8 mouse cellular contexts compared by ENCODE assay signal in the genomic region with DNA sequence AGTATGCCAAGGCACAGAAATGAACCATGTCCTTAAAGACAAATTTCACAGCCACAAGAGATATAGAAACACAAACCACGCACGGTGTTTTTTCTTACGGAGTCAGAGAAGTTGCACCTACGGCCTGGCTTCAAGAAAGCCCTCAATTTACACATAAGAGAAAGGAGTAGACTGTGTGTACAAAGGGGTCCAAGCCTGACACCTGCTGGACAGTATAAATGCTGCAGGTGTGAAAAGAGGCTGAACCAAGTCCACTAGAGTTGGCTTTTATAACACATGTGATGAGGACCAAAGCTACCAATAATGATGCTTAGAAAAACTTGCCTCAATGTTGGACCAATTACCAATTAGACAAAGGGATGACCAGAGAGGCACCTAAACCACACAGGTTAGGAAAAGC. TPM values are rescaled to one million over a fixed set of nuclear protein-coding genes. Genes with fewer than 3 reads are reported as not detected.
DNase-seq lines count a peak whose midpoint lies in the region; ATAC-seq lines count a peak whose summit lies in the region.

No protein-coding gene starts in this region.

- no peak overlapping the region for H3K4me3 ChIP-seq in forebrain, embryonic 14.5 days (ENCODE audit: low read depth, low read length)
- no peak overlapping the region for H3K4me3 ChIP-seq in kidney, embryonic 14.5 days (ENCODE audit: low read length)
- no peak overlapping the region for H3K4me3 ChIP-seq in liver, embryonic 13.5 days (replicated peaks)
- no peak overlapping the region for H3K4me3 ChIP-seq in neural tube, embryonic 13.5 days

- H3K27me3 ChIP-seq in forebrain, embryonic 14.5 days (replicated peaks; ENCODE audit: control insufficient read depth, insufficient read depth, low read length), result no peaks in the 10 kb centered on the region
- no peaks in the 10 kb centered on the region for H3K27me3 ChIP-seq in kidney, embryonic 14.5 days (ENCODE audit: control insufficient read depth, insufficient read depth, low read length)
- H3K27me3 ChIP-seq in liver, embryonic 13.5 days, result no peaks in the 10 kb centered on the region
- H3K27me3 ChIP-seq in neural tube, embryonic 13.5 days, result no peaks in the 10 kb centered on the region

- H3K4me1 ChIP-seq in forebrain, embryonic 14.5 days (ENCODE audit: control insufficient read depth, insufficient read depth, low read length), result peaks cover 14% of the 10 kb centered on the region
- H3K4me1 ChIP-seq in kidney, embryonic 14.5 days (ENCODE audit: control insufficient read depth, insufficient read depth, low read length), result peaks cover 6% of the 10 kb centered on the region; the same call in 1 of the 2 replicates
- H3K4me1 ChIP-seq in liver, embryonic 13.5 days (replicated peaks), result peaks cover 25% of the 10 kb centered on the region
- peaks cover 41% of the 10 kb centered on the region for H3K4me1 ChIP-seq in neural tube, embryonic 13.5 days (replicated peaks)

- H3K4me2 ChIP-seq in forebrain, embryonic 14.5 days (ENCODE audit: low read length), result peak overlapping the region; percentile 5; the same call in 1 of the 2 replicates
- H3K4me2 ChIP-seq in kidney, embryonic 14.5 days (replicated peaks; ENCODE audit: low read depth, low read length), result no peak overlapping the region
- no peak overlapping the region for H3K4me2 ChIP-seq in liver, embryonic 13.5 days
- peak overlapping the region; percentile 71 for H3K4me2 ChIP-seq in neural tube, embryonic 13.5 days

- peaks cover 28% of the 10 kb centered on the region for H3K36me3 ChIP-seq in forebrain, embryonic 14.5 days (ENCODE audit: control insufficient read depth, insufficient read depth, low read length)
- peaks cover 18% of the 10 kb centered on the region; the same call in 1 of the 2 replicates for H3K36me3 ChIP-seq in kidney, embryonic 14.5 days (ENCODE audit: control insufficient read depth, insufficient read depth, low read length)
- peaks cover 23% of the 10 kb centered on the region for H3K36me3 ChIP-seq in liver, embryonic 13.5 days
- H3K36me3 ChIP-seq in neural tube, embryonic 13.5 days, result peaks cover 22% of the 10 kb centered on the region

- H3K9me3 ChIP-seq in forebrain, embryonic 14.5 days (replicated peaks; ENCODE audit: control insufficient read depth, low read length), result no peaks in the 10 kb centered on the region
- no peaks in the 10 kb centered on the region for H3K9me3 ChIP-seq in kidney, embryonic 14.5 days (ENCODE audit: control insufficient read depth, low read length)
- H3K9me3 ChIP-seq in liver, embryonic 13.5 days (replicated peaks), result no peaks in the 10 kb centered on the region
- no peaks in the 10 kb centered on the region for H3K9me3 ChIP-seq in neural tube, embryonic 13.5 days

- H3K27ac ChIP-seq in forebrain, embryonic 14.5 days (ENCODE audit: low read depth, low read length), result no peak overlapping the region
- H3K27ac ChIP-seq in kidney, embryonic 14.5 days (ENCODE audit: low read depth, low read length), result no peak overlapping the region
- no peak overlapping the region for H3K27ac ChIP-seq in liver, embryonic 13.5 days
- no peak overlapping the region for H3K27ac ChIP-seq in neural tube, embryonic 13.5 days (replicated peaks)

- H3K9ac ChIP-seq in forebrain, embryonic 14.5 days (ENCODE audit: low read length), result no peak overlapping the region
- H3K9ac ChIP-seq in kidney, embryonic 14.5 days (ENCODE audit: low read depth, low read length), result no peak overlapping the region
- no peak overlapping the region for H3K9ac ChIP-seq in liver, embryonic 13.5 days
- H3K9ac ChIP-seq in neural tube, embryonic 13.5 days, result peak overlapping the region; percentile 45; the same call in 1 of the 2 replicates

- peak; percentile 21; the same call in 1 of the 2 replicates for ATAC-seq in forebrain, embryonic 14.5 days
- 0 out of 2 replicates have a peak, but pooled peaks have one; percentile 44 for ATAC-seq in kidney, embryonic 14.5 days (ENCODE audit: low FRiP score, low TSS enrichment)
- no peak for ATAC-seq in liver, embryonic 13.5 days (ENCODE audit: low read depth)
- 0 out of 2 replicates have a peak, but pooled peaks have one; percentile 29 for ATAC-seq in neural tube, embryonic 13.5 days (ENCODE audit: low read depth)

- WGBS in forebrain, embryonic 14.5 days, result 41% methylated on average over 4 of the region's 4 CpGs
- WGBS in kidney, embryonic 14.5 days, result 48% methylated on average over 4 of the region's 4 CpGs
- 52% methylated on average over 4 of the region's 4 CpGs for WGBS in liver, embryonic 13.5 days (ENCODE audit: insufficient replicate concordance)
- WGBS in neural tube, embryonic 13.5 days, result 54% methylated on average over 4 of the region's 4 CpGs

- DNase-seq in urinary bladder, postnatal 25 days (ENCODE audit: low spot score), result peak; percentile 27
- DNase-seq in urinary bladder, adult 2 months (ENCODE audit: low spot score), result no peak
- DNase-seq in c-Kit-positive CD71-positive TER-119-positive erythroid progenitor cells, embryonic 14.5 days (ENCODE audit: low spot score), result peak; percentile 72
- peak; percentile 80 for DNase-seq in forebrain, embryonic 14.5 days (ENCODE audit: low spot score)
- peak; percentile 39 for DNase-seq in liver, embryonic 13.5 days
- DNase-seq in thymus, postnatal 14 days, result peak; percentile 71

RNA-seq across cellular contexts. Expression of a gene that starts 2.9 kb away (rescaled TPM):
- polyA plus RNA-seq in urinary bladder, adult 2 months (2012; rRNA removed), result 7.1 and 8.4 TPM in 2 replicates
- 36.6 and 39.4 TPM in 2 replicates for polyA plus RNA-seq in forebrain, embryonic 14.5 days (2014; fragmentation: Nextera tagmentation; extraction: Ambion mirVana)
- polyA plus RNA-seq in kidney, embryonic 14.5 days (2014; fragmentation: Nextera tagmentation; extraction: Ambion mirVana), result 20.2 and 36.0 TPM in 2 replicates
- polyA plus RNA-seq in liver, embryonic 13.5 days (2015; fragmentation: Nextera tagmentation; extraction: Ambion mirVana), result 12.8 and 13.3 TPM in 2 replicates
- 40.6 and 42.3 TPM in 2 replicates for polyA plus RNA-seq in neural tube, embryonic 13.5 days (2015; fragmentation: Nextera tagmentation; extraction: Ambion mirVana)

RNA-seq across cellular contexts. Expression of a gene that starts 34.7 kb away (rescaled TPM):
- 11.1 and 12.0 TPM in 2 replicates for polyA plus RNA-seq in urinary bladder, adult 2 months (2012; rRNA removed)
- polyA plus RNA-seq in forebrain, embryonic 14.5 days (2014; fragmentation: Nextera tagmentation; extraction: Ambion mirVana), result 128 and 147 TPM in 2 replicates
- polyA plus RNA-seq in kidney, embryonic 14.5 days (2014; fragmentation: Nextera tagmentation; extraction: Ambion mirVana), result 88.6 and 116 TPM in 2 replicates
- 165 and 186 TPM in 2 replicates for polyA plus RNA-seq in liver, embryonic 13.5 days (2015; fragmentation: Nextera tagmentation; extraction: Ambion mirVana)
- polyA plus RNA-seq in neural tube, embryonic 13.5 days (2015; fragmentation: Nextera tagmentation; extraction: Ambion mirVana), result 76.2 and 83.5 TPM in 2 replicates

Comparison
In these comparisons a context has a peak if more than half of its experiments do, and no peak if none do; other contexts are left out.
1. H3K4me2 ChIP-seq: peak in forebrain, embryonic 14.5 days (single experiment) and neural tube, embryonic 13.5 days (single experiment); none in kidney, embryonic 14.5 days (single experiment) and liver, embryonic 13.5 days (single experiment).